Mouse (Mus musculus) heart, adult 2 months (tissue): ENCODE measurements around the gene Gm4792.

Source experiments
- EP300 ChIP-seq: fragments of 200-500 bp; IDR thresholded peaks from 2 replicates; pipeline ENCODE4 v1.6.1; 2011; ENCODE audit warnings: low read depth, low read length, control low read depth; ENCODE audit not compliant: insufficient read depth
- POLR2A ChIP-seq: fragments of 200-500 bp; IDR thresholded peaks from 2 replicates; pipeline ENCODE4 v1.6.1; 2011; ENCODE audit warnings: mild to moderate bottlenecking, low read depth, low read length, control low read depth; ENCODE audit not compliant: insufficient read depth

- TF ChIP-seq EP300 (no peak), POLR2A (no peak)
Observed at GRCm38 (mm10) chr10:94256518-94256917, 42.0 kb downstream of the Gm4792 start.
